Mouse (Mus musculus) heart, adult 9 months (tissue): Measurements from ENCODE around the gene Ror1.

Source experiments
- DNase-seq, 2 experiments: peaks; one replicate each; pipeline ENCODE4 v3.0.0; 2022; ENCODE audit warnings: low spot score in 2 of 2

Ror1 gene

DNA sequence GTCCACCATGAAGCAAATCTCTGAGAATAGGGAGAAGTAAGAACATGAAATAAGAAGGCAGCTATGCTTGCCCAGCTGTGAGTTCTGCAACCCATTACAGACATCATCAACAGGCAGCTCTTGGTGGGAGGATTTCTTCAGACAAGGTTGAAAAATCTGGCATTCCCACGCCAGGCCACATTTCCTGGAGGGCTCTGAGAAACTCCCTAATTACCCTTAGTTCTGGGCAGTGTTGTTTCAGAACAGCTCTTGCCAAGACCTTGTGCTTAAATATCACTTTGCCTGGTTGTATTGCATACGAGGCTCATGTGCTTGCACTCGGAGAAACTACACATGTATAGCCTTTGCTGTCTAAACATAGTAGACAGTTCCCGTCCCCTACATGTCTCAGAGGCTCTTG lies 211.8 kb downstream of the Ror1 start:
- DNase-seq, result no peak

DNA sequence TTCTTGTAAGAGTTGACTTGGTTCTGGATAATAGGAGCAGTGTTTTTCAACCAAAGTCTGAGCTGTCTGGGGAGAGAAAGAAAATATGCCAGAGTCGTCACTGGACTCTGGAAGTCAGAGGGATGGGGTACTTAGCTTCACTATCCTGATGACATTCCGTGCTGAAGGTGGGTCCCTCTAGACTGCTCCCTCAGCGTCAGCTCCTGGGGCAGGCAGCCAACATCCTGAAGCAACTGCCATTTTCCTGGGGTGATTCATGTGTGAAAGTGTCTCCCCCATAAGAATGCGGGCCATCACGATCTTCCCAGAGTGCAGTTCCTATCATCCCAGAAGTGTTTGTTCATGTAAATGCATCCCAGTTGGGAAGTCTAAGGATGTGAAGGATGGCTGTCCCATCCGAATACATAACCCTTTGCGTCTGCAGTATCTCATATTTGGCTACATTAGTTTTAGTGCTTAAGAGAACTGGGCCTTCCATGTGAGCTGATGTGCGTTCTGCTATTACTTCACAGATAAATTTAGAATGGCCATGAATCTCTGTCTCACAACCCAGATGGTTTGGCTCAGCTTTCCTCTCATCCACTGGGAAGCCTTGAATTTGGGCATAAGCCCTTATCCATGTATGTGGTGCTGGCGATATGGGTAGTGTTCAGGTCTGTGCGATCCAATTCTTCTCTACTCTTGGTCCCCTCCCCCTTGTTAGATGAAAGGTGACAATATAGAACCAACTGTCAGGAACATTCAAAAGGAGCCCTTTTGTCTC lies 216.4 kb downstream of the Ror1 start:
- peak; percentile 14 to 25 for DNase-seq

DNA sequence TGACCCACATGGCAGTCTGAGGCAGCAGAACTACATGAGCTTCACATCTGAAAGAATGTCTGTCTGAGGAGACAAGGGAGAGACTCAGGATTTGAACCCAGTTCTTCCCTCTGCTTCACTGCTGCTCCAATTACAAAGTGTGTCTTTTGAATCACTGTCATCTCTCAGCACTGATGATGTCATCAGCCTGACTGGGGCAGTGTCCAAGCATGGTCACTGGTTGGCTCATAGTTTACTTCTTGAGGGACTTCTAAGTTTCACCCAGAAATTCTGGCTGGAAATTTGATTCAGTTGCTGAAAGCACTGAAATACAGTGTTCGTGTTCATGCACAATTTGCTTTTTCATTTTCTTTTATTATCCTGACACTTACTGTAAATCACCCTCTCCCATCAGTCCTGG lies 219.5 kb downstream of the Ror1 start:
- DNase-seq, result peak; percentile 12 to 46

DNA sequence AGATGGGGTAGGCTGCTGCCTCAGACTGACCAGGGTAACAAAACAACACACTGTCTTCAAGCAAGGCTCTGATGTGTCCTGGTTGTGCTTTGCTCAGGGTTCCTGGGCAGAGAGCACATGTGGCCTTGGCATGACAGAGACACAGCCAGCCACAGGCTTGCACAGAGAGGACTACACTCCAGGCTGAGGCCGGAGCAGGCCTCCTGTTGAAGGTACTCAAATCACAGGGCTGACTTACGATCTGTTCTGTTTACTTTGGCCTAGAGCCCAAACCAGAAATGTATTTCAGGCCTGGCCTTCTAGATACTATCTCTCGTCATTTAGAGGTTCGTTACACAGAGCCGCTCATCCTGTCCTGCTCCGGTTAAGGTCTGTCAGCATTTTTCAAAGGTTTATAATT lies 226.2 kb downstream of the Ror1 start:
- DNase-seq, result no peak

DNA sequence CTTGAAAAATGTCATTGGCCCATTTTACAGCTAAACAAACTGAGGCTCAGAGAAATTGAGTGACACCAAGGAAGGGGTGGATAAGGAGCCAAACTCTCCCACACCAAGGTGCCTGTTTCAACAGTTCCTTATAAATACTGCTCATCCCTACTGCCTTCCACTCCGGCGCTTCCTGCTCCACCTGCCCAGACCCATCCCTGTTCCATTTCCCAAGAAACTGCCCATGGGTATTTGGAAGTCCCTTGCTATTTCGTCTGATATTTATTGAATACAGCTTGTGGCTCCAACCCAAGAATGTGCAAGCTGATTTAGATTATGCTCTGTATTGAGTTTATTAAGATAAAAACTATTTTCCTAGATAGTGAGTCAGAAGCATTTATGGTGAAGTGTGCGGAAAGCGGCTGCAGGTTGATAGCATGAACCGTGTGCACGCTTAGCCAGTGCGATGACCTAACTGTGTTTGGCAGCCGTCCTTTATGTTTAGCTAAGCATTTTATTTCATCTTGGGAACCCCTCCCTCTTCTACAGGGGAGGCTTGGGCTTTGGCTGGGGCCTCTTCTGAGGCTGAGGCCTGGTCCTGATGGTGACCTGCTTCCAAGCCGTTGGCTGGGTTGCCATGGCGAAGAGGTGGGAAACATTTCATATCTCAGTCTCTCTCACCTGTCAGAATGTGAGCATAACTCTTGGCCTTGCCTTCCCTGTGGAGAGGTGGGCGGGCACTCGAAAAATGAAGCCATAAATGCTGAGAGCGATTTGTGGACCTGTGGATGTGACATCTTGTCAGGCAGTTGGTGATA lies 229.3 kb downstream of the Ror1 start:
- no peak for DNase-seq

DNA sequence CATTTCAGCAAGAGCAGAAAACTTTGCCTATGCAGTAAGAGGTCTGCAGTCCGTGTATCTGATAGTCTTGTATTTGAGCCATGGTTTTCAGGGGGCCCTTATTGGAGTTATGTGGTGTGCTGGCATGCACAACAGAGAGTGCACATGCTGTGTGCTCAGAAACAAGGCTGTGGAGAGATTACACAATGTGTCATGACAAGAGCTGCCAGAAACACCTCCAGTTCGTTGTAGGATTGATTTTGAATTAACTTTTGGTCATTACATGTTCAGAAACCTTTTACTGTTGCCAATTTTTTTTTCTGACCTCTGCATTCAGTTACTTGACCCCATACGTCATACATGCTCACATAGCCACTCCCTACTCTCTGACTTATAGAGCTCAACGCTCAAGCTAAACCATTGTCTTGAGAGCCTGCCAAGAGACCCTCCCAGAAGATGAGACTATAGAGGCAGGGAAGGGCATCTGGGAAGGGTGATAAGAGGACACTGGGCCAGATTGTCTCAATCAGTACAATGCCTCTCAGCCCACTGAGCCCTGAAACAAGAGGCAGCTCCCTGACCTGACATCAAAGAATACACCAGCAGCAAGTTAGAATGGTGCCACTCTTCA lies 232.9 kb downstream of the Ror1 start:
- no peak for DNase-seq

DNA sequence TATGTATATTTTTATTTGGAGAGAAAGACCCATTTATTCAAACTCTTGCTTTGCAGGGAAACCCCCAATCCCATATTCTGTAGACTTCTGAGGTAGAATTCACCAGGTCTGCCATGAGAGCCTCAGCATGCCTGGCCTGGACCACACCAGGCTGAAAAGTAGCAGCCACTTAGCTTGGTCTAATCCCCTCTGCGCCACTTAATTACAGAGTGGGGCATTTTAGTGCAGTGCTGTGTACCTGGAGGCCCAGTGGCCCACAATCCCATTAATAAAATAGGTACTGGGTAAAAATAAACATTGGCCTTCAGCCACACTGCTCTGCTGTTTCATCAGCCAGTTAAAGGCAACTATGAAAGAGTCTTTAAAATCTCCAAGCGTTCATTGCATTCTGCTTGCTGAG lies 239.6 kb downstream of the Ror1 start:
- DNase-seq, result no peak

DNA sequence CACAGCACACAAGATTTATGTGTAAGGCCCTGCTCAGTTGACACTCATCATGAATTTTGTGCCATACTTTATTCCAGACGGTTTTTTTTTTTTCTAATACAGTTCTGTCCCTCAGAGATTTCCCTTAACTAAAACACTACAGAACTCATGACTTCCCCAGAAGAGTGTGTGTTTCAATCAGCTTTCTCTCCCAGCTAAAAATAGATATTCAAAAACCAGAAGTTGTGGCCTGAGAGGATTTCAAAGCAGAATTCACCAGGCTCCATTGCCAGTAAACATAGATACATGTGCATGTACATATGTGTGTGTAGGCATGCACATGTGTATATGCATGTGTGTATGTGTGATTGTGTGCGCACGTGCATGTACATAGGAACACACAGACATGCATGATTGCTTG lies 252.2 kb downstream of the Ror1 start:
- no peak for DNase-seq

DNA sequence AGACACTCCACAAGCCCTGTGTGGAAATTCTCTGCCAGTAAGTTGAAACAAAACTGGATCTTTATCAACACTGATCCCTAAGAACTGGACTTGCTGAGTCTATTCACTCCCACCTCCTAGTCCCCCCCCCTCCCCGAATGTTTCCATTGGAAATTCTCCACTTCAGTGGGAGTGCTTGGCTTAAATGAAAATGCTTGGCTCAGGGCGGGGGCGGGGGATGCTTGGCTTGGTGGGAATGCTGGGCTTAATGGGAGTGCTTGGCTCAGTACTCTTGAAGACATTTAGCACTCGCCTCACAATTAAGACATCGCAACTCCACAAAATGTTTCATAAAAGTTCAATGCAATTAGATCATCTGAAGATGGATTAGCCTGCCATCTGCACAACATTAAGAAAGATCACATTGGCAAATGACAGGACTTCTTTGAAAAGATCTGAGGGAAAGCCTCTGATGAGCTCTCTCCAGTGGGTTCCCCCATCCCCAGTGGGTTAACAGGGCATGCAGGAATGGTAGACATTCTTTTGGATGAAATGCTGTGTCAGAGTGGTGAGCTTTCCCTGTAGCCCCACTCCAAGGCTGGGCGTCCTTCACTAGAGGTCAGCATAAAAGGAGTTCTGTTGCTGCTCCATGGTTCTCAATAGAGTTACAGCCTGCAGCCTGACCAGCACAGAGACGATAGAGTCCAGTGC lies 254.7 kb downstream of the Ror1 start:
- DNase-seq, result no peak

DNA sequence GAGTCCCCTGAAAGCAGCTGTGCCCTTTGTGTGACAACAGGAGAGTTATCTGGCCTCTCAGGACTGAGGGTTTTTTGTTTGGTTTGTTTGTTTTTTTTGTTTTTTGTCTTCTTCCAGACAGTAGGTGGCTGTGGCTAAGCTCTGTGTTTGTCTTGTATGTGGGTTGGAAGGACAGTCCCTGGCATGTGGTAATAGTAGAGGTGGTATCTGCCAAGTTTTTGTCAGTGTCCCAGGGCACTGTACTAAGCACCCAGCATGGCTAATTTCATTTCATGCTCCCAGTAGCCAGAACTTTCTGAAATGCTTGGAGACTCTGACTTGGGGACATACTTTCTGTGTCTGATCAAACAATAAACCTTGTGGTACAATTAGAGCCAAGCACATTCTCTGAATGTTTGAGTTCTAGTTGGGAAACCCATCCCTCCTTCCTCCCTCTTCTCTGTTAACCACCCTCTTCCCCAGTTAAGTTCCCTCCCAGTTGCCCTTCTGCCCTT lies 256.3 kb downstream of the Ror1 start:
- DNase-seq, result no peak

DNA sequence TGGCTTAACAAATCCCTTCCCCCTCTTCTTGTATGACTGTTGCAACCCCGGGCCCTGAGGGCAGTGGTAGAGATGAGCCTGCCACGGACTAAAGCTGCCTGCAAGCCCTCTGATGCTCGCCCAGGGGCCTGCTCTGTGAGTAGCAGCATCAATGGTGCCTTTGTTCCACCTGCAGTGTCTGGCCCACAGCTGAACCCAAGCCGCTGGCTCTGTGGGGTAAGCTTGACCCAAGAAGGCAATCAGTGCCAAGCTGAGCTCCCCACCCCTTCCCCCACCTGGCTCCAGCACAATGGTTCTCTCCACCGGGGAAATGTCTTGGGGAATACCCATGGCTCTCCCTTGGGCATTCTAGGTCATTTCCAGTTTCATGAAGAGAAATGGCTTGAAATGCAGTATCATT lies 260.0 kb downstream of the Ror1 start:
- DNase-seq, result no peak

DNA sequence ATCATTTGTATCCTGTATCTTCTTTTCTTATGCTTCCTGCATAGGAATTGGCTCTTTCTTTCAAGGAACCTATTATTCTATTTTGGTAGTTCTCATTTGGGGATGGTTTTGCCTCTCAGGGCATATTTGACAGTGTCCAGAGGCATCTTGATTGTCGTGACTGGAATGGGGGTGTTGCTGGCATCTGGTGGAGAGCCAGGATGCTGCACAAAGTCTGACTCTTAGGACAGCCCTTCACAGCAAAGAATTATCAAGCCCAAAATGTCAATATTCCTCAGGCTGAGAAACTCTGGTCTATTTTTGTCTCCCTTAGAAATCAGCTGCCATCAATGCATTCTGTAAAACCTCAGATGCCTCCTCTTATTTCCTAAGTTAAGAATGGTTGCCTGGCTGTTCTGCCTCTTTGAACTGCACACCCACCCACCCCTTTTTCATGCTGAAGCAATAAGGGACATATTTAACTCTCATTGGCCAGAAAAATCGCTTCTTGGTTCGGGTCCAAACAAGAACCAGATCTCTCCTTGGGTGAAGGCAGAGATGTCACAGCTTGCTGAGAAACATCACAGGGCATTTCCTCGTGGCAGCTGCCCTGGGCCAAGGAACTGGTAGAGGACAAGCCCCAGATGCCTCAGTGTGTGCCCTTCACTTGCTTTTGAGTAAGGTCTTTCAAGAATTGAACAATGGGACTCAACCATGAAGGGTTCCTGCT lies 262.4 kb downstream of the Ror1 start:
- DNase-seq, result no peak

DNA sequence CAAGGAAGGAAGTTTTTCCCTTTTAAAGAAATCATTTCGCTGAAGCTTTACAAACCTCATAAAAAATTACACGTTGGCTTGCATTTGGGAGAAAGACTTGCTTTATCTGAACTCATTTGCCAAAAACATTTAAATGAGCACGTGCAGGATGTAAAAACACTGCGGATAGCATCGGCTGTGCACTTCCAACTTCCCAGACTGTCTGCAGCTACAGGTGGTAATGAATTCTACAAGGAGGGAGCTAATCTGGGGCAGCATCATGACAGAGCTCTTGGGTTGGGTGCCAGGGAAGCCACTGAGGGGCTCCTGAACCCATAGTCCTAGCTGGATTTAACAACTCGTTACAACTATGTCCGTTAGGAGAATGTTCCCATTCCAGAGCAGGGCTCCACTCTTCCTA lies 268.1 kb downstream of the Ror1 start:
- DNase-seq, result no peak

DNA sequence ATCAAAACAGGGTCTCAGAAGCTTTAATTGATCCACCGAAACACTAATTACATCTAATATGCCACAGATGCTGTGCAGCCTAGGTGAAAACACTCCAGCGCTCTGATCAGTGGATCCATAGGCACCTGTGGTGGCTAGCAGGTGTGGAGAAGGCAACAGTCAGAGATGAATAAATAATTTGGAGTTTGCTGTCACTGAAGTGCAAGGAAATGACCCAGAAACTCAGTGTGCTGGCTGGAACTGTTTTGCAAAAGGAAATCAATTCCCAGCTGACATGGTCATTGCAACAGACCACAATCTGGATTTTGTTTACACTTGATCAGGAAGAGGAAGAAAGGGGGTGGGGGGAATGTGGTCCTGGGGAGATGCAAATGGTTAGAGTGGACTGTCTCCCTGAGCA lies 273.1 kb downstream of the Ror1 start:
- peak in 1 of 2 experiments; percentile 29 for DNase-seq

DNA sequence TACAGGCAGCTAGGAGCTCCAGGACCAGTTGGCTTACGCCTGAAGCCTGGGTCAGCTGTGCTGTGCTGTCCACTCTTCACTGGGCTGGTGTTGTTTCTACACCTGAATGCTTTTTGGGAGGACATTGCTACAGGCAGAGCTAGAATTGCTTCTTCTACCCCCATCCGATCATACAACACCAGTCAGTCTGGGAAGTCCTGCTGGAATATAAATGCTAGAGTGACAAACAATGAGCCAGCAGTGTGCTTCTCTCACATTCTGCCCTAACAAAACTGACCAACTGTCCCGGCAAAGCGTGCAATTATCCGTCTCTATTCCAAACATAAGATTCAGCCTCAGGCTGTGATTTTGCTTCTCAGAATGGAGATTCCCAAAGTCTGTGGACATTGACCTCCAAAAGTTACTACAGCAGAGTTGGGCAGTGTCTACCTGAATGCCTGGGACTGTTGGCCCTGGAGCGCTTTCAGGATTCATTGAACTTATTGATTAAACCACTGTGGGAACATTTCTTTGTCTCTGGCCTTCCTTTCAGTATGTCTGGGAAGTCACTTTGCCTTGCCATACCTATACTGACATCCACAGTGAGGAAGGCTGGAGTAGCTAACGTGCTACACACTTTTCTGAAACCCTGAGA lies 274.1 kb downstream of the Ror1 start:
- DNase-seq, result no peak

DNA sequence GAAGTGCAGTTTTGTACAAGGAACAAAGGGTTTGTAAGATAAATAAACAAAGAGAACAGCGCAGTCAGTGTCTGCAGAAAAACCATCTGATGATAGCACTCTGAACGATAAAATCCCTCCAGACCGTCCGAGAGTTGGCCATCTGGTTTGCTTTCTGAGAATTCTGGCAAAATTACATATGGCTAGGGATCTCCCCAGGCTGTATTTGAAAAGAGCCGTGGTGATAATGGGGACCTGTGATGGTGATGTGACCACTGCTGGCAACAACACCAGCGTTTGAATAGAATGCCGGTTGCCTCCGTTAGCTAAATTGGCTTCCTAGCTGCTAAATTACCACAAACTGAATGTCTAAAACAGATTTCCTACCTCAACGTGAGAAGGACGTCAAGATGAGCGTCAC lies 277.2 kb downstream of the Ror1 start:
- DNase-seq, result no peak

DNA sequence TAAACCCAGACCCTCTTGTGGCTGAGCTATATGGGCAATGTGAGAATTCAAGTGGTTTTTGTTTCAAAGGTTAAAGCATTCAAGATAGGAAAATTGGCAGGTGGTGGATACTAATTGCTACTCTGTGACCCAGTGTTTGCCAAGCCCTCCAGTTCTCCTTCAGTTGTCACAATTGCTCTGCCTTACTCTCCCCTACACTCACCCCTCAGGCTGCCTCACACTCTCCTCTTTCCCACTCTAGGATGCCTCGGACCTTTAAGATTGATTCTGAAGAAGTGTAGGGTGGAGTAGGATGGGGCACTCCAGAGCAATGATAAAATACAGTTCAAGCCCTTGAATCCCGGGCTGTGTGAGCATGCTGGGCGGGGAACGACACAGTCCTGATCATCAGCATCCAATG lies 278.2 kb downstream of the Ror1 start:
- DNase-seq, result no peak

DNA sequence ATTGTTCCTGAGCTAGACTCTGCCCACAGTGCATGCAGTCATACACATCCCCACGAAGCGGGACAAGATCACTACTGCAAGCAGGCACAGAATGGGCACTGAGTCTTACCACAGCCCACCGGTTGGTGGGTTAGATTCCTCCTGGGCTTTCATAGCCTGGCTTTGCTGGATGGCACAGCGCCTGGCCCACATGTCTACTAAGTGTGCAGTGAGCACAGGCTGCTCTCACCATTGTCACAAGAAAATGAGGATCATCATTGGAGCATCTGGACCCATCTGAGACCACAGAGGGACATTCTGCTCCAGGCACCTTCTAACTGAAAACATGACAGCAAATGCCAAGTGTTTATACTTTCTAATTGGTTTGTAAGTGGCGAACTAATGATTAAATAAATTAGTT lies 279.7 kb downstream of the Ror1 start:
- no peak for DNase-seq

DNA sequence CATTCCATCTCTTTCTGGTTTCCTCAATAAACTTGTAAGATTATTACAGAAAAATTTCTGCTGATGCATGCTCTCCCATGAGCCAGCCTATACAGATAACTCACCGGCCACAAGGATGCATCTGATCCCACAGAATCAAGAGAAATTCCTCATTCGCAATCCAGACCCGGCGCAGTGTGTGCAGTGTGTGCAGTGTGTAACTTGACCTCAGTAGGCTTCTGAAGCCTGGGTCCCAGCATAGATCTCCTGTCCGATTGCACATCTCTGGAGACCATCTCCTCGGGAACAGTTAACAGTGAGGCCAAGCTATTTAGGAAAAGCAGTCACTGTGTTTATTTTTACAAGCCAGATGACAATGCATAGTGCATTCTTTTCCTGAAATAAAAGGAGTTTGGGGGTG lies 280.6 kb downstream of the Ror1 start:
- no peak for DNase-seq

DNA sequence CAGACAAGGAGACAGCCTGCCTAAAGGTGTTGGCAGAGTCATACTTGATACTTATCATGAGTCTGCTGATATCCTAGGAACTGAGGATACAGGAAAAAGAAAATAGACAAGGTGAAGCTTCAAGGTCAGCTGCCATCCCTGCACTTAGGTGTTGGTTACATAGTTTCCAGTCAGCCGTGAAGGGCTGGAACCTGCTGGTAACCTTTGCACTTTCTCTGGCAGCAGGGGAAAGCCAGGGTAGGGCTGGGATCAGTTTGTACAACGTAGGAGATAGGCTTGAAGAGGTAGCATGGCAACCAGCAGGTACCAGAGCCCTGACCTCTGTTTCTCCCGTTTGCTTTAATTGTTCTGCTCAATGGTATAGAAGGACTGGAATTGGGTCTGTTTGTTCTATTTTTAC lies 281.6 kb downstream of the Ror1 start:
- DNase-seq, result no peak

DNA sequence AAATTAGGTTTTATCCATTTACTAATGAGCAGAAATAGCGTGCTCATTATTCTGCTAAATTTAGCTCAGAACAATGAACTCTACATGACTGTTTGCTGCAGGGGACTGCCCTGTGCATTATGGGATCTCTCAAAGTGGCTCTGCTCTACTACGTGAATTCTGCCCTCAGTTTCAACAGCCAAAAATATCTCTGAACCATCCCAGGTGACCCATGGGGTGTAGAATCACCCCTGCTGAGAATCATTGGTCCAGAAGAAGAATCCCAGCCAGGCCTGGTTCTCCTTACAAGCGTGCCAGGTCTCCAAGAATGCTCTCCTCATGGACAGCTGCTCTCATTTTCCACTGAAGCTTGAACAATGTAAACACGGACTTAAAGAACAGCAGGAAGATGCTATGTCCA lies 282.4 kb downstream of the Ror1 start:
- no peak for DNase-seq
